Mouse (Mus musculus) midbrain, embryonic 10.5 days (tissue): ENCODE results near the gene Cwc22. TPM values are rescaled to one million over a fixed set of nuclear protein-coding genes. Genes with fewer than 3 reads are reported as not detected.

Experiments
- DNase-seq: peaks from one replicate; pipeline ENCODE4 v3.0.0-alpha.2; 2017; ENCODE audit warnings: low spot score
- H3K27ac ChIP-seq: fragments of 300-500 bp; sonication (generic); replicated peaks from 2 replicates; pipeline ENCODE4 v1.5.1; 2016; ENCODE audit warnings: mild to moderate bottlenecking
- H3K27me3 ChIP-seq: fragments of 300-500 bp; sonication (generic); 2 replicates; pipeline ENCODE4 v1.6.1; 2016; ENCODE audit warnings: low read depth, mild to moderate bottlenecking; ENCODE audit not compliant: poor library complexity, severe bottlenecking
- H3K36me3 ChIP-seq: fragments of 300-500 bp; sonication (generic); 2 replicates; pipeline ENCODE4 v1.6.1; 2016; ENCODE audit warnings: mild to moderate bottlenecking, moderate library complexity
- H3K4me1 ChIP-seq: fragments of 300-500 bp; sonication (generic); 2 replicates; pipeline ENCODE4 v1.6.1; 2016
- H3K4me3 ChIP-seq: fragments of 300-500 bp; sonication (generic); 2 replicates; pipeline ENCODE4 v1.5.1; 2016; ENCODE audit warnings: mild to moderate bottlenecking, moderate library complexity
- H3K9me3 ChIP-seq: fragments of 300-500 bp; sonication (generic); replicated peaks from 2 replicates; pipeline ENCODE4 v1.6.1; 2016; ENCODE audit warnings: mild to moderate bottlenecking
- WGBS: fragments of 180-500 bp; shearing (Covaris S2); methylation state at CpG from one replicate; pipeline ENCODE4 v1.1.7; 2016; 5-methylcytosine and 5-hydroxymethylcytosine counted together
- polyA plus RNA-seq: library from polyadenylated mRNA; unstranded; fragments of >200 nt; fragmentation: Nextera tagmentation; extraction: Ambion mirVana; gene quantifications from 2 replicates; pipeline ENCODE4 v1.2.1, GENCODE M21; 2016

Cwc22 gene
- 38.6 and 38.7 TPM in 2 replicates for polyA plus RNA-seq

GRCm38 (mm10) chr2:77945596-77946485 lies at the start of gene Cwc22:
TSS of gene Cwc22 (minus strand) at chr2:77946375.
- peaks cover 3% of the 10 kb centered on the region; the same call in 1 of the 2 replicates for H3K36me3 ChIP-seq
- no peaks in the 10 kb centered on the region for H3K9me3 ChIP-seq
- peak within 1 kb of the TSS; percentile 95 for H3K27ac ChIP-seq
- peak within 1 kb of the TSS; percentile 87 for H3K4me3 ChIP-seq
- peaks cover 12% of the 10 kb centered on the region for H3K4me1 ChIP-seq
- WGBS = under 1% methylated on average over 55 of the region's 55 CpGs
- peak; percentile 85 for DNase-seq
- no peaks in the 10 kb centered on the region for H3K27me3 ChIP-seq

- H3K36me3 ChIP-seq = no peaks in the 10 kb centered on the region
- H3K4me3 ChIP-seq = no peak overlapping the region
- no peak for DNase-seq
- no peak overlapping the region for H3K27ac ChIP-seq
- WGBS = 75% methylated on average over 4 of the region's 4 CpGs
- no peaks in the 10 kb centered on the region for H3K27me3 ChIP-seq
- H3K4me1 ChIP-seq = no peaks in the 10 kb centered on the region
- no peaks in the 10 kb centered on the region for H3K9me3 ChIP-seq
Measured at GRCm38 (mm10) chr2:77993727-77994401, 47.7 kb upstream of the Cwc22 start.

GRCm38 (mm10) chr2:77992951-77993604 lies 46.9 kb upstream of the Cwc22 start:
- DNase-seq = no peak
- Histone ChIP-seq H3K27ac (no peak overlapping the region), H3K27me3 (no peaks in the 10 kb centered on the region), H3K9me3 (no peaks in the 10 kb centered on the region), H3K36me3 (no peaks in the 10 kb centered on the region), H3K4me1 (no peaks in the 10 kb centered on the region), H3K4me3 (no peak overlapping the region)
- WGBS = 82% methylated on average over 3 of the region's 3 CpGs

- H3K9me3 ChIP-seq = no peaks in the 10 kb centered on the region
Measured at GRCm38 (mm10) chr2:77990820-77991219, 44.6 kb upstream of the Cwc22 start.

GRCm38 (mm10) chr2:77990121-77990520 lies 43.9 kb upstream of the Cwc22 start:
- Histone ChIP-seq H3K36me3 (no peaks in the 10 kb centered on the region), H3K4me3 (no peak overlapping the region), H3K4me1 (no peaks in the 10 kb centered on the region), H3K27ac (no peak overlapping the region), H3K27me3 (no peaks in the 10 kb centered on the region), H3K9me3 (no peaks in the 10 kb centered on the region)
- no peak for DNase-seq

More at GRCm38 (mm10) chr2:77990820-77991219, 44.6 kb upstream of the Cwc22 start:
- Histone ChIP-seq H3K27ac (no peak overlapping the region), H3K4me3 (no peak overlapping the region), H3K4me1 (no peaks in the 10 kb centered on the region), H3K36me3 (no peaks in the 10 kb centered on the region), H3K27me3 (no peaks in the 10 kb centered on the region)
- WGBS = 67% methylated on average over 2 of the region's 2 CpGs
- no peak for DNase-seq

- WGBS = 73% methylated on average over 1 of the region's 1 CpGs
- no peaks in the 10 kb centered on the region for H3K9me3 ChIP-seq
- no peak for DNase-seq
Measured at GRCm38 (mm10) chr2:77989390-77989789, 43.2 kb upstream of the Cwc22 start.

GRCm38 (mm10) chr2:77985991-77986730 lies 40.0 kb upstream of the Cwc22 start:
- no peak overlapping the region for H3K4me3 ChIP-seq
- no peak for DNase-seq
- H3K9me3 ChIP-seq = peaks cover 4% of the 10 kb centered on the region; the same call in 1 of the 2 replicates
- no peaks in the 10 kb centered on the region for H3K27me3 ChIP-seq
- H3K36me3 ChIP-seq = no peaks in the 10 kb centered on the region
- H3K27ac ChIP-seq = no peak overlapping the region
- no peaks in the 10 kb centered on the region for H3K4me1 ChIP-seq
- 81% methylated on average over 2 of the region's 2 CpGs for WGBS

More at GRCm38 (mm10) chr2:77989390-77989789, 43.2 kb upstream of the Cwc22 start:
- H3K36me3 ChIP-seq = no peaks in the 10 kb centered on the region
- H3K4me1 ChIP-seq = no peaks in the 10 kb centered on the region
- no peak overlapping the region for H3K27ac ChIP-seq
- H3K27me3 ChIP-seq = no peaks in the 10 kb centered on the region
- H3K4me3 ChIP-seq = no peak overlapping the region

GRCm38 (mm10) chr2:77984209-77984608 lies 38.0 kb upstream of the Cwc22 start:
- H3K27me3 ChIP-seq = no peaks in the 10 kb centered on the region
- H3K4me3 ChIP-seq = no peak overlapping the region
- WGBS = 85% methylated on average over 4 of the region's 4 CpGs

GRCm38 (mm10) chr2:77981826-77982225 lies 35.7 kb upstream of the Cwc22 start:
- Histone ChIP-seq H3K27ac (no peak overlapping the region), H3K36me3 (no peaks in the 10 kb centered on the region), H3K27me3 (no peaks in the 10 kb centered on the region), H3K4me3 (no peak overlapping the region), H3K4me1 (no peaks in the 10 kb centered on the region), H3K9me3 (peaks cover 18% of the 10 kb centered on the region)
- DNase-seq = no peak
- 90% methylated on average over 4 of the region's 4 CpGs for WGBS

More at GRCm38 (mm10) chr2:77984209-77984608, 38.0 kb upstream of the Cwc22 start:
- H3K4me1 ChIP-seq = no peaks in the 10 kb centered on the region
- H3K9me3 ChIP-seq = peaks cover 4% of the 10 kb centered on the region; the same call in 1 of the 2 replicates
- H3K27ac ChIP-seq = no peak overlapping the region
- DNase-seq = no peak
- H3K36me3 ChIP-seq = no peaks in the 10 kb centered on the region

- DNase-seq = no peak
Measured at GRCm38 (mm10) chr2:77980696-77981095, 34.5 kb upstream of the Cwc22 start.

GRCm38 (mm10) chr2:77979519-77979918 lies 33.3 kb upstream of the Cwc22 start:
- H3K27ac ChIP-seq = no peak overlapping the region
- no peak for DNase-seq
- 95% methylated on average over 2 of the region's 2 CpGs for WGBS
- H3K9me3 ChIP-seq = peaks cover 18% of the 10 kb centered on the region
- H3K4me3 ChIP-seq = no peak overlapping the region
- H3K27me3 ChIP-seq = no peaks in the 10 kb centered on the region
- no peaks in the 10 kb centered on the region for H3K36me3 ChIP-seq
- no peaks in the 10 kb centered on the region for H3K4me1 ChIP-seq

More at GRCm38 (mm10) chr2:77980696-77981095, 34.5 kb upstream of the Cwc22 start:
- Histone ChIP-seq H3K9me3 (peaks cover 18% of the 10 kb centered on the region), H3K27ac (no peak overlapping the region), H3K36me3 (no peaks in the 10 kb centered on the region), H3K4me1 (no peaks in the 10 kb centered on the region), H3K27me3 (no peaks in the 10 kb centered on the region), H3K4me3 (no peak overlapping the region)
- 92% methylated on average over 5 of the region's 5 CpGs for WGBS

GRCm38 (mm10) chr2:77979081-77979480 lies 32.9 kb upstream of the Cwc22 start:
- no peaks in the 10 kb centered on the region for H3K36me3 ChIP-seq
- no peak for DNase-seq
- no peaks in the 10 kb centered on the region for H3K27me3 ChIP-seq
- no peak overlapping the region for H3K27ac ChIP-seq
- H3K9me3 ChIP-seq = peaks cover 18% of the 10 kb centered on the region
- whole genome bisulfite sequencing = 93% methylated on average over 8 of the region's 8 CpGs
- H3K4me3 ChIP-seq = no peak overlapping the region
- no peaks in the 10 kb centered on the region for H3K4me1 ChIP-seq
